Mouse (Mus musculus) G1E (cell line): ENCODE measurements around the gene Cenps. TPM values are rescaled to one million over a fixed set of nuclear protein-coding genes. Genes with fewer than 3 reads are reported as not detected.

Experiments used
- ATAC-seq: 2 replicates; pipeline ENCODE4 v1.8.0; 2016; ENCODE audit warnings: mild to moderate bottlenecking; ENCODE audit not compliant: insufficient number of reproducible peaks, poor library complexity, low FRiP score, severe bottlenecking; ENCODE audit errors: extremely low read depth
- DNase-seq: peaks from one replicate; pipeline ENCODE4 v3.0.0; 2012; ENCODE audit warnings: low spot score
- H3K27me3 ChIP-seq: 2 replicates; pipeline ENCODE4 v1.6.1; 2012; ENCODE audit warnings: mild to moderate bottlenecking, low read length, inconsistent platforms; ENCODE audit not compliant: insufficient read depth
- H3K36me3 ChIP-seq: replicated peaks from 2 replicates; pipeline ENCODE3; 2012; ENCODE audit warnings: mild to moderate bottlenecking, inconsistent platforms
- H3K4me1 ChIP-seq: 2 replicates; pipeline ENCODE4 v1.6.1; 2012; ENCODE audit warnings: low read depth, low read length, inconsistent platforms, mixed read lengths; ENCODE audit not compliant: insufficient read depth
- H3K4me3 ChIP-seq: 2 replicates; pipeline ENCODE4 v1.5.1; 2012; ENCODE audit warnings: low read depth, mild to moderate bottlenecking, inconsistent platforms, low read length, moderate library complexity, mixed read lengths
- H3K9me3 ChIP-seq: replicated peaks from 2 replicates; pipeline ENCODE4 v1.6.1; 2012; ENCODE audit warnings: inconsistent platforms
- CTCF ChIP-seq: IDR thresholded peaks from 2 replicates; pipeline ENCODE4 v1.5.1; 2012; ENCODE audit warnings: low read depth, low read length, inconsistent platforms, mixed read lengths
- GATA1 ChIP-seq: IDR thresholded peaks from 2 replicates; pipeline ENCODE4 v1.6.1; 2012; ENCODE audit warnings: borderline replicate concordance, low read length, inconsistent platforms, mixed read lengths
- GATA2 ChIP-seq: IDR thresholded peaks from 2 replicates; pipeline ENCODE4 v1.6.1; 2012; ENCODE audit warnings: low read depth, low read length, inconsistent platforms, borderline replicate concordance
- POLR2AphosphoS5 ChIP-seq: IDR thresholded peaks from 2 replicates; pipeline ENCODE4 v1.6.1; 2012; ENCODE audit warnings: low read depth, low read length, inconsistent platforms; ENCODE audit not compliant: insufficient replicate concordance
- TAL1 ChIP-seq: conservative IDR thresholded peaks from 2 replicates; pipeline ENCODE4 v1.6.1; 2012; ENCODE audit warnings: low read depth, low read length, inconsistent platforms, mixed read lengths
- polyA plus RNA-seq: library from polyadenylated mRNA; stranded (reverse); fragments of >175 nt; gene quantifications from 2 replicates; pipeline ENCODE4 v1.2.3, GENCODE M21; 2012
- total RNA-seq, 2 experiments: library from RNA; stranded (forward) in 1 of 2; stranded (reverse) in 1 of 2; fragments of 200-1000 nt in 1 of 2; fragments of >200 nt in 1 of 2; fragmentation: Nextera tagmentation in 1 of 2; gene quantifications; 2 replicates each; pipeline ENCODE4 v1.2.3; 2014 to 2017

The Cenps gene
- total and polyA plus RNA-seq, 3 experiments = 6.6 to 22.3 (median 7.7) TPM

- peaks cover 6% of the 10 kb centered on the region for H3K4me1 ChIP-seq
- DNase-seq = no peak
- peaks cover 5% of the 10 kb centered on the region for H3K27me3 ChIP-seq
- no peak for ATAC-seq
- peaks cover 57% of the 10 kb centered on the region for H3K36me3 ChIP-seq
- peaks cover 4% of the 10 kb centered on the region for H3K9me3 ChIP-seq
- TF ChIP-seq CTCF (no peak), GATA1 (no peak), POLR2AphosphoS5 (no peak), GATA2 (no peak), TAL1 (no peak)
- no peak overlapping the region for H3K4me3 ChIP-seq
Measured at GRCm38 (mm10) chr4:149149611-149150010, 12.2 kb upstream of the Cenps start.

DNA sequence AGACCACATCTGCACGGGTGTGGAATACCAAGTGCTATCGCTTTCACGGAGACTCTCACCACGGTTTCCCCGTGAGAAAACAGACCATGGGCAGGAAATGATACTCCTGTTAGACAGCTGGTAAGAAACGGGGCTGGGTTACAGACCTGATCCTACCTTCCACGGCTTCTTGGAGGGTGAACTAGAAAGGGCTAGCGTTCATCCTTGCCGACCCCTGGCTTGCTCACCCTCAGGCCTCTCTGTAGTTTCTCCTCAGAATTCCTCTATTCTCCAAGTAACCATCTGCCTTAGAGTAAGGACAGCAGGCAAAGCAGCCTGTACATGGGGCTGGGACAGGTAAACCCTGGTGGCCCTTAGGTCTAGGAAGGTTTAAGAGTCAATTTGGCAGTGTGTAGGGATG is 11.8 kb upstream of the Cenps start:
- ATAC-seq = no peak
- H3K36me3 ChIP-seq = peaks cover 53% of the 10 kb centered on the region

GRCm38 (mm10) chr4:149148084-149148483 is 10.7 kb upstream of the Cenps start:
- no peak overlapping the region for H3K4me3 ChIP-seq
- no peak for ATAC-seq

More for the DNA sequence above, 11.8 kb upstream of the Cenps start:
- TF ChIP-seq GATA2 (no peak), GATA1 (no peak), TAL1 (no peak), CTCF (no peak), POLR2AphosphoS5 (no peak)
- peaks cover 5% of the 10 kb centered on the region for H3K27me3 ChIP-seq
- peaks cover 4% of the 10 kb centered on the region for H3K9me3 ChIP-seq
- H3K4me1 ChIP-seq = peaks cover 8% of the 10 kb centered on the region
- no peak for DNase-seq
- no peak overlapping the region for H3K4me3 ChIP-seq

GRCm38 (mm10) chr4:149147528-149147927 is 10.1 kb upstream of the Cenps start:
- Histone ChIP-seq H3K4me1 (peaks cover 11% of the 10 kb centered on the region), H3K27me3 (peaks cover 8% of the 10 kb centered on the region), H3K9me3 (peaks cover 4% of the 10 kb centered on the region), H3K4me3 (no peak overlapping the region), H3K36me3 (peaks cover 37% of the 10 kb centered on the region)
- no peak for TF ChIP-seq GATA2
- DNase-seq = no peak
- no peak for ATAC-seq

More at GRCm38 (mm10) chr4:149148084-149148483, 10.7 kb upstream of the Cenps start:
- peaks cover 4% of the 10 kb centered on the region for H3K9me3 ChIP-seq
- TF ChIP-seq TAL1 (no peak), GATA1 (no peak)
- DNase-seq = no peak
- peaks cover 8% of the 10 kb centered on the region for H3K27me3 ChIP-seq
- H3K4me1 ChIP-seq = peaks cover 11% of the 10 kb centered on the region
- H3K36me3 ChIP-seq = peaks cover 42% of the 10 kb centered on the region

DNA sequence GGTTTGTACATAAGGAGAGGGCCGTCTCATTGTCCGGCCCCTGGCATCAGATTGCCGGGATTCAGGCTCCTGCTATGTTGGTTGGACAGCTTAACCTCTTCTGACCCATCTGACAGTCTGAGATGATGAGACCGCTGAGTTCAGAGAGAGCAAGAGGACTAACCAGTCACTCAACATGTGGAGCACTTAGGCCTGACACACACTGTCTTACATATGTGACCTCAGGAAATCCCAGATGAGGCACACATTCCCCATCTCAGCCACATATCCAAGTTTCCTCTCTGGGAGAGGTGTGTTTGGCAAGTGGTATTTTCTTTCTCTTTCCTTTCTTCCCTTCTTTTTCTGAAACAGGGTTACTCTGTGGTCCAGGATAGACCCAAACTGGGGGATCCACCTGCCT is 7.7 kb upstream of the Cenps start:
- Histone ChIP-seq H3K27me3 (peaks cover 18% of the 10 kb centered on the region), H3K4me1 (peaks cover 9% of the 10 kb centered on the region), H3K4me3 (no peak overlapping the region), H3K9me3 (no peaks in the 10 kb centered on the region), H3K36me3 (peaks cover 13% of the 10 kb centered on the region)
- DNase-seq (no peak), ATAC-seq (no peak)
- TF ChIP-seq CTCF (no peak), POLR2AphosphoS5 (no peak), TAL1 (no peak), GATA2 (no peak)

- Histone ChIP-seq H3K9me3 (no peaks in the 10 kb centered on the region), H3K27me3 (peaks cover 18% of the 10 kb centered on the region), H3K4me3 (no peak overlapping the region), H3K4me1 (peaks cover 9% of the 10 kb centered on the region), H3K36me3 (peaks cover 6% of the 10 kb centered on the region)
- ATAC-seq (peak; percentile 49; the same call in 1 of the 2 replicates), DNase-seq (peak; percentile 64)
- TF ChIP-seq CTCF = peak; percentile 92
- no peak for TF ChIP-seq GATA1
- no peak for TF ChIP-seq TAL1
Measured at GRCm38 (mm10) chr4:149144459-149144858, 7.0 kb upstream of the Cenps start.

DNA sequence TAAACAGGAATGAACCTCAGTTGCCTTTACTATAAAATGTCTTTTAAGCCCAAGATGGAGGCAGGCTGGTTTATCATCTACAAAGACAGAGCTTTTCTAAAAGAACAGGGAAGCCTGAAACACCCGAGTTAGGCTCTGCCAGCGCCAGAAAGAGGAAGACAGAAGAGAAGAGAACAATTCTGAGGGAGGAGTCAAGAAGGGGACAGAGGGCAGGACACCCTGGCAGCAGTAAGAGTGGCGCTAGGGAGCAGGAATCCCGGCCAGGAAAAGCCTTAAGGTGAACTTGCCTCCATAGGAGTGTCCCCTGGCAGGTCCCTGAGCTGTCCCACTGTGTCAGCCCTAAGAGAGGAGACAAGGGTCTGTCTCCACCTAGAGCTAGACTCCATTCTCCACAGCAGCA is 6.2 kb upstream of the Cenps start:
- Histone ChIP-seq H3K4me3 (no peak overlapping the region), H3K9me3 (no peaks in the 10 kb centered on the region), H3K27me3 (peaks cover 18% of the 10 kb centered on the region), H3K4me1 (peaks cover 9% of the 10 kb centered on the region), H3K36me3 (no peaks in the 10 kb centered on the region)
- ATAC-seq (no peak), DNase-seq (no peak)
- TF ChIP-seq CTCF (no peak), GATA1 (no peak), TAL1 (no peak), GATA2 (no peak), POLR2AphosphoS5 (no peak)
